Mouse (Mus musculus) embryonic facial prominence, embryonic 14.5 days (tissue): ENCODE data around the gene She. TPM values are rescaled to one million over a fixed set of nuclear protein-coding genes. Genes with fewer than 3 reads are reported as not detected.
"Not testable (repeated sequence)": the region's sequence is repeated elsewhere in the genome, so short reads cannot be mapped to it uniquely, and the experiment has no call there.

ENCODE experiments used
- ATAC-seq: fragments of 200-750 bp; cut with Nextera tagmentation; 2 replicates; pipeline ENCODE4 v1.8.0; 2017; ENCODE audit warnings: low read depth, moderate number of reproducible peaks, moderate TSS enrichment
- DNase-seq: peaks from one replicate; pipeline ENCODE4 v3.0.0-alpha.2; 2015; ENCODE audit warnings: low spot score
- H3K27ac ChIP-seq: fragments of 300-500 bp; sonication (generic); replicated peaks from 2 replicates; pipeline ENCODE4 v1.5.1; 2014; ENCODE audit warnings: low read depth, mild to moderate bottlenecking, low read length, moderate library complexity
- H3K27me3 ChIP-seq: fragments of 300-500 bp; sonication (generic); replicated peaks from 2 replicates; pipeline ENCODE4 v1.6.1; 2014; ENCODE audit warnings: low read length; ENCODE audit not compliant: control insufficient read depth, insufficient read depth
- H3K36me3 ChIP-seq: fragments of 300-500 bp; sonication (generic); 2 replicates; pipeline ENCODE4 v1.6.1; 2014; ENCODE audit warnings: low read length, mixed read lengths; ENCODE audit not compliant: control insufficient read depth, insufficient read depth
- H3K4me1 ChIP-seq: fragments of 300-500 bp; sonication (generic); 2 replicates; pipeline ENCODE4 v1.6.1; 2014; ENCODE audit warnings: antibody characterized with exemption, low read length; ENCODE audit not compliant: control insufficient read depth, insufficient read depth
- H3K4me2 ChIP-seq: fragments of 300-500 bp; sonication (generic); 2 replicates; pipeline ENCODE4 v1.6.1; 2014; ENCODE audit warnings: low read depth, mild to moderate bottlenecking, low read length, moderate library complexity, mixed read lengths
- H3K4me3 ChIP-seq: fragments of 300-500 bp; sonication (generic); 2 replicates; pipeline ENCODE4 v1.5.1; 2014; ENCODE audit warnings: low read depth, mild to moderate bottlenecking, low read length
- H3K9ac ChIP-seq: fragments of 300-500 bp; sonication (generic); 2 replicates; pipeline ENCODE4 v1.6.1; 2014; ENCODE audit warnings: low read depth, mild to moderate bottlenecking, low read length, moderate library complexity, mixed read lengths
- H3K9me3 ChIP-seq: fragments of 300-500 bp; sonication (generic); 2 replicates; pipeline ENCODE4 v1.6.1; 2016; ENCODE audit warnings: low read length; ENCODE audit not compliant: control insufficient read depth
- WGBS: fragments of 180-500 bp; shearing (Covaris S2); extraction: QIAGEN DNeasy Blood & Tissue Kit; methylation state at CpG from one replicate; pipeline ENCODE4 v1.1.7; 2014; 5-methylcytosine and 5-hydroxymethylcytosine counted together
- polyA plus RNA-seq: library from polyadenylated mRNA; unstranded; fragments of >200 nt; fragmentation: Nextera tagmentation; extraction: Ambion mirVana; gene quantifications from 2 replicates; pipeline ENCODE4 v1.2.1, GENCODE M21; 2014

Gene She
- polyA plus RNA-seq, 1 experiment from 2014 or later, result 5.2 TPM

GRCm38 (mm10) chr3:89798518-89798917 lies 32.7 kb upstream of the She start:
- Histone ChIP-seq H3K9me3 (no peaks in the 10 kb centered on the region), H3K9ac (no peak overlapping the region), H3K27ac (no peak overlapping the region), H3K4me1 (0 out of 2 replicates have a peak, but pooled peaks cover 2% of the 10 kb centered on the region), H3K27me3 (no peaks in the 10 kb centered on the region), H3K4me3 (no peak overlapping the region), H3K36me3 (no peaks in the 10 kb centered on the region), H3K4me2 (no peak overlapping the region)
- ATAC-seq (no peak), DNase-seq (no peak)
- 83% methylated on average over 3 of the region's 3 CpGs for WGBS

- H3K27me3 ChIP-seq, result no peaks in the 10 kb centered on the region
- H3K9me3 ChIP-seq, result no peaks in the 10 kb centered on the region
- H3K36me3 ChIP-seq, result no peaks in the 10 kb centered on the region
- ATAC-seq (no peak), DNase-seq (no peak)
- no peak overlapping the region for H3K27ac ChIP-seq
- H3K4me2 ChIP-seq, result peak overlapping the region; percentile 40; the same call in 1 of the 2 replicates
- H3K4me3 ChIP-seq, result no peak overlapping the region
- 8% methylated on average over 13 of the region's 13 CpGs for WGBS
- 0 out of 2 replicates have a peak, but pooled peaks cover 2% of the 10 kb centered on the region for H3K4me1 ChIP-seq
- H3K9ac ChIP-seq, result no peak overlapping the region
These were observed 31.7 kb upstream of the She start for GRCm38 (mm10) chr3:89799476-89799875.

- H3K36me3 ChIP-seq, ATAC-seq, DNase-seq, H3K27me3 ChIP-seq, H3K27ac ChIP-seq, H3K9me3 ChIP-seq, H3K4me3 ChIP-seq, H3K4me2 ChIP-seq, H3K4me1 ChIP-seq, H3K9ac ChIP-seq: not testable (repeated sequence)
- WGBS, result 37% methylated on average over 3 of the region's 3 CpGs
These were observed 31.1 kb upstream of the She start for GRCm38 (mm10) chr3:89800078-89800477.

- H3K4me2 ChIP-seq, result no peak overlapping the region
- H3K9me3 ChIP-seq, result no peaks in the 10 kb centered on the region
- H3K4me1 ChIP-seq, result 0 out of 2 replicates have a peak, but pooled peaks cover 2% of the 10 kb centered on the region
- ATAC-seq (no peak), DNase-seq (no peak)
- H3K9ac ChIP-seq, result no peak overlapping the region
- H3K27me3 ChIP-seq, result no peaks in the 10 kb centered on the region
- H3K4me3 ChIP-seq, result no peak overlapping the region
- 50% methylated on average over 5 of the region's 5 CpGs for WGBS
- no peaks in the 10 kb centered on the region for H3K36me3 ChIP-seq
- H3K27ac ChIP-seq, result no peak overlapping the region
These were observed 30.2 kb upstream of the She start for GRCm38 (mm10) chr3:89800774-89801506.

- Histone ChIP-seq H3K4me3 (no peak overlapping the region), H3K27ac (no peak overlapping the region), H3K4me1 (0 out of 2 replicates have a peak, but pooled peaks cover 2% of the 10 kb centered on the region), H3K36me3 (no peaks in the 10 kb centered on the region), H3K27me3 (no peaks in the 10 kb centered on the region), H3K4me2 (no peak overlapping the region), H3K9ac (no peak overlapping the region), H3K9me3 (no peaks in the 10 kb centered on the region)
- DNase-seq (peak; percentile 19), ATAC-seq (no peak)
- WGBS, result 13% methylated on average over 3 of the region's 3 CpGs
These were observed 29.7 kb upstream of the She start for GRCm38 (mm10) chr3:89801507-89801847.

- H3K4me2 ChIP-seq, result no peak overlapping the region
- H3K4me3 ChIP-seq, result no peak overlapping the region
- no peak overlapping the region for H3K27ac ChIP-seq
- H3K4me1 ChIP-seq, result 0 out of 2 replicates have a peak, but pooled peaks cover 2% of the 10 kb centered on the region
- H3K9me3 ChIP-seq, result no peaks in the 10 kb centered on the region
- H3K9ac ChIP-seq, result no peak overlapping the region
- H3K36me3 ChIP-seq, result no peaks in the 10 kb centered on the region
- no peak for ATAC-seq
- WGBS, result 68% methylated on average over 15 of the region's 15 CpGs
- no peaks in the 10 kb centered on the region for H3K27me3 ChIP-seq
- DNase-seq, result no peak
These were observed 28.3 kb upstream of the She start for GRCm38 (mm10) chr3:89802876-89803275.

- Histone ChIP-seq H3K4me2 (no peak overlapping the region), H3K9ac (no peak overlapping the region), H3K4me1 (no peaks in the 10 kb centered on the region), H3K4me3 (no peak overlapping the region), H3K9me3 (no peaks in the 10 kb centered on the region), H3K36me3 (no peaks in the 10 kb centered on the region), H3K27me3 (no peaks in the 10 kb centered on the region), H3K27ac (no peak overlapping the region)
- ATAC-seq (no peak), DNase-seq (no peak)
- 49% methylated on average over 4 of the region's 4 CpGs for WGBS
These were observed 26.0 kb upstream of the She start for GRCm38 (mm10) chr3:89805179-89805578.

GRCm38 (mm10) chr3:89806751-89807150 lies 24.4 kb upstream of the She start:
- DNase-seq (no peak), ATAC-seq (no peak)
- Histone ChIP-seq H3K36me3 (no peaks in the 10 kb centered on the region), H3K4me1 (no peaks in the 10 kb centered on the region), H3K4me3 (no peak overlapping the region), H3K4me2 (no peak overlapping the region), H3K9ac (no peak overlapping the region), H3K27ac (no peak overlapping the region), H3K9me3 (no peaks in the 10 kb centered on the region), H3K27me3 (no peaks in the 10 kb centered on the region)
- 85% methylated on average over 2 of the region's 2 CpGs for WGBS

GRCm38 (mm10) chr3:89807171-89807570 lies 24.0 kb upstream of the She start:
- Histone ChIP-seq H3K4me3 (no peak overlapping the region), H3K36me3 (no peaks in the 10 kb centered on the region), H3K4me2 (no peak overlapping the region), H3K9ac (no peak overlapping the region), H3K27ac (no peak overlapping the region), H3K4me1 (no peaks in the 10 kb centered on the region), H3K9me3 (no peaks in the 10 kb centered on the region), H3K27me3 (no peaks in the 10 kb centered on the region)
- DNase-seq (no peak), ATAC-seq (no peak)
- 93% methylated on average over 3 of the region's 3 CpGs for WGBS
